Mouse (Mus musculus): ENCODE data around the gene Lrrc10. TPM values are rescaled to one million over a fixed set of nuclear protein-coding genes. Genes with fewer than 3 reads are reported as not detected.

Gene Lrrc10
- polyA plus RNA-seq (2014; fragmentation: Nextera tagmentation; extraction: Ambion mirVana) = 0.17 and 0.47 TPM in 2 replicates

- H3K4me1 ChIP-seq (ENCODE audit: insufficient read depth) = peaks cover 6% of the 10 kb centered on the region; the same call in 1 of the 2 replicates
- peak within 1 kb of the TSS; percentile 13; the same call in 1 of the 2 replicates for H3K4me3 ChIP-seq (ENCODE audit: low read depth, low read length)
- no peaks in the 10 kb centered on the region for H3K9me3 ChIP-seq (ENCODE audit: low read depth, low read length)
- ATAC-seq (ENCODE audit: insufficient read depth) (peak; percentile 6; the same call in 1 of the 2 replicates), DNase-seq (no peak)
- no peak for TF ChIP-seq CTCF (IDR thresholded peaks at IDR 0.05; ENCODE audit: low read depth)
- 0 out of 2 replicates have a peak within 1 kb of the TSS, but pooled peaks have one; percentile 9 for H3K9ac ChIP-seq
- peak within 1 kb of the TSS; percentile 52 for H3K4me2 ChIP-seq
- WGBS = 22% methylated on average over 40 of the region's 40 CpGs
- peaks cover 21% of the 10 kb centered on the region for H3K36me3 ChIP-seq (ENCODE audit: insufficient read depth)
- peaks cover 3% of the 10 kb centered on the region; the same call in 1 of the 2 replicates for H3K27me3 ChIP-seq (ENCODE audit: insufficient read depth, low read length)
- H3K27ac ChIP-seq (ENCODE audit: low read depth) = no peak within 1 kb of the TSS
Observed at GRCm38 (mm10) chr10:117045175-117046056, at the start of gene Lrrc10. Lrrc10 (plus strand) TSS chr10:117045341.

GRCm38 (mm10) chr10:116995584-116996235, 49.4 kb upstream of the Lrrc10 start:
- no peaks in the 10 kb centered on the region for H3K27me3 ChIP-seq (ENCODE audit: insufficient read depth, low read length)
- no peak for TF ChIP-seq CTCF (IDR thresholded peaks at IDR 0.05; ENCODE audit: low read depth)
- ATAC-seq (ENCODE audit: insufficient read depth) (no peak), DNase-seq (no peak)
- H3K4me1 ChIP-seq (ENCODE audit: insufficient read depth) = 0 out of 2 replicates have a peak, but pooled peaks cover 4% of the 10 kb centered on the region
- no peaks in the 10 kb centered on the region for H3K9me3 ChIP-seq (ENCODE audit: low read depth, low read length)
- H3K27ac ChIP-seq (ENCODE audit: low read depth) = no peak overlapping the region
- 50% methylated on average over 6 of the region's 6 CpGs for WGBS
- no peak overlapping the region for H3K4me3 ChIP-seq (ENCODE audit: low read depth, low read length)
- H3K9ac ChIP-seq = no peak overlapping the region
- H3K36me3 ChIP-seq (ENCODE audit: insufficient read depth) = no peaks in the 10 kb centered on the region
- no peak overlapping the region for H3K4me2 ChIP-seq

- Histone ChIP-seq H3K9me3 (ENCODE audit: low read depth, low read length) (no peaks in the 10 kb centered on the region), H3K36me3 (ENCODE audit: insufficient read depth) (no peaks in the 10 kb centered on the region), H3K4me1 (ENCODE audit: insufficient read depth) (0 out of 2 replicates have a peak, but pooled peaks cover 4% of the 10 kb centered on the region), H3K27ac (ENCODE audit: low read depth) (no peak overlapping the region), H3K4me2 (no peak overlapping the region), H3K4me3 (ENCODE audit: low read depth, low read length) (no peak overlapping the region), H3K9ac (no peak overlapping the region), H3K27me3 (ENCODE audit: insufficient read depth, low read length) (no peaks in the 10 kb centered on the region)
- no peak for TF ChIP-seq CTCF (IDR thresholded peaks at IDR 0.05; ENCODE audit: low read depth)
- DNase-seq (peak; percentile 34), ATAC-seq (ENCODE audit: insufficient read depth) (peak; percentile 80; the same call in 1 of the 2 replicates)
- 38% methylated on average over 6 of the region's 6 CpGs for WGBS
Observed at GRCm38 (mm10) chr10:116996236-116996600, 48.9 kb upstream of the Lrrc10 start.

- no peak overlapping the region for H3K4me2 ChIP-seq
- 69% methylated on average over 17 of the region's 17 CpGs for WGBS
- H3K27ac ChIP-seq (ENCODE audit: low read depth) = no peak overlapping the region
- H3K9ac ChIP-seq = no peak overlapping the region
- no peak for TF ChIP-seq CTCF (IDR thresholded peaks at IDR 0.05; ENCODE audit: low read depth)
- H3K9me3 ChIP-seq (ENCODE audit: low read depth, low read length) = no peaks in the 10 kb centered on the region
- ATAC-seq (ENCODE audit: insufficient read depth) (no peak), DNase-seq (no peak)
- 0 out of 2 replicates have a peak, but pooled peaks cover 4% of the 10 kb centered on the region for H3K4me1 ChIP-seq (ENCODE audit: insufficient read depth)
- H3K36me3 ChIP-seq (ENCODE audit: insufficient read depth) = no peaks in the 10 kb centered on the region
- H3K27me3 ChIP-seq (ENCODE audit: insufficient read depth, low read length) = no peaks in the 10 kb centered on the region
- H3K4me3 ChIP-seq (ENCODE audit: low read depth, low read length) = no peak overlapping the region
Observed at GRCm38 (mm10) chr10:116998716-116999455, 46.3 kb upstream of the Lrrc10 start.

- 0 out of 2 replicates have a peak, but pooled peaks cover 3% of the 10 kb centered on the region for H3K4me1 ChIP-seq (ENCODE audit: insufficient read depth)
- H3K27me3 ChIP-seq (ENCODE audit: insufficient read depth, low read length) = no peaks in the 10 kb centered on the region
- DNase-seq (peak; percentile 52), ATAC-seq (ENCODE audit: insufficient read depth) (no peak)
- no peak overlapping the region for H3K9ac ChIP-seq
- no peaks in the 10 kb centered on the region for H3K36me3 ChIP-seq (ENCODE audit: insufficient read depth)
- no peaks in the 10 kb centered on the region for H3K9me3 ChIP-seq (ENCODE audit: low read depth, low read length)
- no peak overlapping the region for H3K27ac ChIP-seq (ENCODE audit: low read depth)
- no peak overlapping the region for H3K4me3 ChIP-seq (ENCODE audit: low read depth, low read length)
- H3K4me2 ChIP-seq = no peak overlapping the region
- WGBS = 43% methylated on average over 12 of the region's 12 CpGs
- TF ChIP-seq CTCF (IDR thresholded peaks at IDR 0.05; ENCODE audit: low read depth) = no peak
Observed at GRCm38 (mm10) chr10:117000975-117001374, 44.2 kb upstream of the Lrrc10 start.

- Histone ChIP-seq H3K9ac (no peak overlapping the region), H3K4me1 (ENCODE audit: insufficient read depth) (no peaks in the 10 kb centered on the region), H3K27ac (ENCODE audit: low read depth) (no peak overlapping the region), H3K4me3 (ENCODE audit: low read depth, low read length) (no peak overlapping the region), H3K4me2 (no peak overlapping the region), H3K9me3 (ENCODE audit: low read depth, low read length) (no peaks in the 10 kb centered on the region), H3K27me3 (ENCODE audit: insufficient read depth, low read length) (no peaks in the 10 kb centered on the region), H3K36me3 (ENCODE audit: insufficient read depth) (no peaks in the 10 kb centered on the region)
- DNase-seq (no peak), ATAC-seq (ENCODE audit: insufficient read depth) (no peak)
- WGBS = 66% methylated on average over 5 of the region's 5 CpGs
- TF ChIP-seq CTCF (IDR thresholded peaks at IDR 0.05; ENCODE audit: low read depth) = no peak
Observed at GRCm38 (mm10) chr10:117004695-117005094, 40.4 kb upstream of the Lrrc10 start.
